20 mouse cellular contexts compared by ENCODE assay signal in the genomic region with DNA sequence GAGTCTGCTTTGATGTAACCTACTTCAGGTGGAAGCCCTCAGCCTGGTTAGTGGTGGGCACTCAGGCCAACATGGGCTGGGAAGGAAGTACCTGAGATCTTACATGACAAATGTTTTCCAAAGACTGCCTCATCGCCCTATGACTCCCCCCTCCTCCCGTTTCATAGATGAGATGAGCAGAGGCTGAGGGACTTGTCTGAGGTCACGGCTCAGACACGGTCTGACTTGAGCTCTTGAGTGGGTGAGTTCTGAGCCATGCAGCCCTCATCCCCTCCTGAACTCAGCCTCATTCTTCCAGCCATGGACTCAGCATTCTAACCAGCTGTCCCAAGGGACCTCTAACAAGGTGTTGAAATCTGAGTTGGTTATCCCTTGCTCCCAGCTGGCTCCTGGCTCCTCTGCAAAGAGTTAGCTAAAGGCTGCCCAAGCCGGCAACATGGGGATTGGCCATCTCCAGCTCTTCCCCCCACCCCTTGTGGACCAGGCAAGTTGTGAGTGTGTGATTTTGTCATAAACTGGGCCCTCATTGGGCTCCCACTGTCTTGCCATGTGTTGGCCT.
"Had no signal": no experiment of that assay in that cellular context is flagged by ENCODE, and none has a peak within 500 bp of the region (broad histone marks: within the 10 kb centered on the region; RNA-seq: fewer than 3 reads in every experiment).

No protein-coding gene starts in this region.

- H3K4me1 ChIP-seq: megakaryocyte, embryonic 14.5 days had no signal

- H3K36me3 ChIP-seq: limb, embryonic 12.5 days; limb, embryonic 15.5 days; lung, embryonic 15.5 days; midbrain, embryonic 10.5 days; midbrain, embryonic 13.5 days; neural tube, embryonic 13.5 days had no signal

- H3K27me3 ChIP-seq: lung, embryonic 15.5 days had no signal

- DNase-seq: layer of hippocampus, postnatal 36 days; liver, postnatal 0 days; lung, postnatal 10 days; lung, postnatal 36 days; right cerebral cortex, adult 18-20 months; right cerebral cortex, postnatal 25 days; thymus, adult 2 months; thymus, postnatal 14 days; thymus, postnatal 4 days had no signal

- H3K27ac ChIP-seq: kidney, postnatal 0 days; left cerebral cortex, adult 2 months; limb, embryonic 12.5 days; limb, embryonic 15.5 days; liver, embryonic 14.5 days; lung, embryonic 15.5 days; midbrain, embryonic 13.5 days; neural tube, embryonic 13.5 days had no signal

- H3K4me3 ChIP-seq: left cerebral cortex, adult 2 months; limb, embryonic 12.5 days; limb, embryonic 15.5 days; lung, embryonic 15.5 days; megakaryocyte, embryonic 14.5 days; midbrain, embryonic 10.5 days; midbrain, embryonic 13.5 days; myocyte; neural tube, embryonic 13.5 days had no signal

- H3K9me3 ChIP-seq: limb, embryonic 12.5 days; limb, embryonic 15.5 days; lung, embryonic 15.5 days; megakaryocyte, embryonic 14.5 days; midbrain, embryonic 10.5 days; midbrain, embryonic 13.5 days; neural tube, embryonic 13.5 days had no signal
